Mouse (Mus musculus) myocyte (in vitro differentiated cells): ENCODE measurements around the gene Trim67.

ENCODE experiments used
- CEBPB ChIP-seq: IDR thresholded peaks from 2 replicates; pipeline ENCODE4 v1.6.1; 2011; ENCODE audit warnings: mild to moderate bottlenecking, moderate library complexity; ENCODE audit not compliant: poor library complexity, insufficient read depth, severe bottlenecking
- E2F4 ChIP-seq: IDR thresholded peaks from one replicate; pipeline ENCODE4 v1.6.1; 2011; ENCODE audit warnings: mild to moderate bottlenecking, control low read depth, moderate library complexity; ENCODE audit not compliant: insufficient read depth
- MAX ChIP-seq: IDR thresholded peaks from one replicate; pipeline ENCODE4 v1.6.1; 2011; ENCODE audit warnings: low read depth, mild to moderate bottlenecking, control low read depth
- POLR2A ChIP-seq: IDR thresholded peaks from one replicate; pipeline ENCODE4 v1.6.1; 2011; ENCODE audit warnings: low read depth, mild to moderate bottlenecking, control low read depth, moderate library complexity; ENCODE audit not compliant: insufficient read length
- TCF12 ChIP-seq: IDR thresholded peaks from one replicate; pipeline ENCODE4 v1.6.1; 2011; ENCODE audit warnings: mild to moderate bottlenecking, control low read depth; ENCODE audit not compliant: poor library complexity, insufficient read depth, severe bottlenecking

GRCm38 (mm10) chr8:124754101-124754791 lies 38.6 kb upstream of the Trim67 start:
- no peak for TF ChIP-seq E2F4
- TF ChIP-seq MAX = no peak
- TF ChIP-seq TCF12 = no peak
- no peak for TF ChIP-seq POLR2A
- TF ChIP-seq CEBPB = no peak
